Mouse (Mus musculus) liver, embryonic 14.5 days (tissue): Measurements from ENCODE around the gene Col6a5. TPM values are rescaled to one million over a fixed set of nuclear protein-coding genes. Genes with fewer than 3 reads are reported as not detected.

Experiments used
- ATAC-seq: fragments of 200-750 bp; cut with Nextera tagmentation; 2 replicates; pipeline ENCODE4 v1.8.0; 2017; ENCODE audit warnings: moderate number of reproducible peaks, mild to moderate bottlenecking, moderate library complexity; ENCODE audit not compliant: insufficient read depth
- DNase-seq, 3 experiments: peaks; one replicate each; pipeline ENCODE4 v3.0.0-alpha.2; 2012 to 2013; ENCODE audit warnings: low read depth in 3 of 3, low spot score in 3 of 3
- H3K27ac ChIP-seq: fragments of 300-500 bp; sonication (generic); 2 replicates; pipeline ENCODE4 v1.5.1; 2014; ENCODE audit warnings: moderate library complexity, mild to moderate bottlenecking, control low read depth, inconsistent platforms
- H3K27me3 ChIP-seq: fragments of 300-500 bp; sonication (generic); 2 replicates; pipeline ENCODE4 v1.6.1; 2014; ENCODE audit warnings: mild to moderate bottlenecking, low read length, moderate library complexity; ENCODE audit not compliant: control insufficient read depth, insufficient read depth
- H3K36me3 ChIP-seq: fragments of 300-500 bp; sonication (generic); replicated peaks from 2 replicates; pipeline ENCODE4 v1.6.1; 2014; ENCODE audit warnings: low read depth; ENCODE audit not compliant: control insufficient read depth, insufficient read depth
- H3K4me1 ChIP-seq, 2 experiments: fragments of 200-500 bp in 1 of 2; fragments of 300-500 bp in 1 of 2; sonication (generic) in 1 of 2; replicated peaks; 2 replicates each; pipeline ENCODE4 v1.6.1; 2012 to 2014; ENCODE audit warnings: antibody characterized with exemption in 1 of 2, inconsistent platforms in 1 of 2, low read length in 1 of 2; ENCODE audit not compliant: control insufficient read depth in 2 of 2, insufficient read depth in 2 of 2
- H3K4me2 ChIP-seq: fragments of 300-500 bp; sonication (generic); 2 replicates; pipeline ENCODE4 v1.6.1; 2014; ENCODE audit warnings: low read depth, mild to moderate bottlenecking, control low read depth, moderate library complexity
- H3K4me3 ChIP-seq, 2 experiments: fragments of 200-500 bp in 1 of 2; fragments of 300-500 bp in 1 of 2; sonication (generic) in 1 of 2; 2 replicates each; pipeline ENCODE4 v1.5.1; 2012 to 2014; ENCODE audit warnings: low read depth in 2 of 2, low read length in 2 of 2, mild to moderate bottlenecking in 2 of 2, control low read depth in 1 of 2, inconsistent platforms in 1 of 2, moderate library complexity in 1 of 2; ENCODE audit not compliant: insufficient read depth in 1 of 2
- H3K9ac ChIP-seq: fragments of 300-500 bp; sonication (generic); replicated peaks from 2 replicates; pipeline ENCODE4 v1.6.1; 2014; ENCODE audit warnings: mild to moderate bottlenecking, control low read depth, moderate library complexity
- H3K9me3 ChIP-seq: fragments of 300-500 bp; sonication (generic); 2 replicates; pipeline ENCODE4 v1.6.1; 2016; ENCODE audit warnings: low read length, mixed read lengths; ENCODE audit not compliant: control insufficient read depth
- CTCF ChIP-seq: IDR thresholded peaks from 2 replicates; pipeline ENCODE4 v1.5.1; 2016; ENCODE audit warnings: antibody characterized with exemption, low read depth, control low read depth
- EP300 ChIP-seq: IDR thresholded peaks from 2 replicates; pipeline ENCODE4 v1.6.1; 2016; ENCODE audit warnings: antibody characterized with exemption, low read depth
- WGBS: fragments of 180-500 bp; shearing (Covaris S2); extraction: QIAGEN DNeasy Blood & Tissue Kit; methylation state at CpG from one replicate; pipeline ENCODE4 v1.1.7; 2014; ENCODE audit not compliant: insufficient replicate concordance; 5-methylcytosine and 5-hydroxymethylcytosine counted together
- polyA plus RNA-seq, 2 experiments: library from polyadenylated mRNA; depleted of rRNA in 1 of 2; stranded (reverse) in 1 of 2; unstranded in 1 of 2; fragments of >200 nt; fragmentation: Nextera tagmentation in 1 of 2; extraction: Ambion mirVana in 1 of 2; gene quantifications; 2 replicates each; pipeline versions ENCODE4 v1.2.1 to v1.2.3; 2012 to 2014

The Col6a5 gene
- polyA plus RNA-seq, 2 experiments: 0.04 TPM; not detected in 1

GRCm38 (mm10) chr9:105808920-105809505, 151.4 kb downstream of the Col6a5 start:
- Histone ChIP-seq H3K9me3 (no peaks in the 10 kb centered on the region), H3K27ac (no peak overlapping the region), H3K4me3 (no peak overlapping the region), H3K4me2 (no peak overlapping the region), H3K27me3 (no peaks in the 10 kb centered on the region), H3K9ac (no peak overlapping the region), H3K4me1 (no peaks in the 10 kb centered on the region), H3K36me3 (no peaks in the 10 kb centered on the region)
- ATAC-seq (no peak), DNase-seq (no peak)
- WGBS: 70% methylated on average over 17 of the region's 17 CpGs
- TF ChIP-seq CTCF: no peak
- no peak for TF ChIP-seq EP300

Other genes starting within 250 kb of the Col6a5 start
- gene Col6a6, start 132.5 kb downstream of the Col6a5 start, polyA plus RNA-seq (2012; rRNA removed): 0.11 and 0.15 TPM in 2 replicates
- 0.13 and 0.18 TPM in 2 replicates for gene Col6a6, start 132.5 kb downstream of the Col6a5 start, polyA plus RNA-seq (2014; fragmentation: Nextera tagmentation; extraction: Ambion mirVana)
- gene Col6a4, start 136.1 kb upstream of the Col6a5 start, polyA plus RNA-seq (2012; rRNA removed): 0.09 TPM in 1 of 2 replicates, not detected in the other
- 0.08 TPM in 1 of 2 replicates, not detected in the other for gene Col6a4, start 136.1 kb upstream of the Col6a5 start, polyA plus RNA-seq (2014; fragmentation: Nextera tagmentation; extraction: Ambion mirVana)
- 13.0 and 15.5 TPM in 2 replicates for gene Glyctk, start 197.5 kb upstream of the Col6a5 start, polyA plus RNA-seq (2012; rRNA removed)
- gene Glyctk, start 197.5 kb upstream of the Col6a5 start, polyA plus RNA-seq (2014; fragmentation: Nextera tagmentation; extraction: Ambion mirVana): 11.6 and 13.4 TPM in 2 replicates
- gene Wdr82, start 210.3 kb upstream of the Col6a5 start, polyA plus RNA-seq (2012; rRNA removed): 19.9 and 24.5 TPM in 2 replicates
- gene Wdr82, start 210.3 kb upstream of the Col6a5 start, polyA plus RNA-seq (2014; fragmentation: Nextera tagmentation; extraction: Ambion mirVana): 6.5 and 8.1 TPM in 2 replicates
- 7.2 and 10.0 TPM in 2 replicates for gene Ppm1m, start 239.1 kb upstream of the Col6a5 start, polyA plus RNA-seq (2012; rRNA removed)
- 5.4 and 5.9 TPM in 2 replicates for gene Ppm1m, start 239.1 kb upstream of the Col6a5 start, polyA plus RNA-seq (2014; fragmentation: Nextera tagmentation; extraction: Ambion mirVana)
- gene Twf2, start 242.5 kb upstream of the Col6a5 start, polyA plus RNA-seq (2012; rRNA removed): 14.3 and 14.9 TPM in 2 replicates
- gene Twf2, start 242.5 kb upstream of the Col6a5 start, polyA plus RNA-seq (2014; fragmentation: Nextera tagmentation; extraction: Ambion mirVana): 18.7 and 19.7 TPM in 2 replicates